Mouse (Mus musculus): ENCODE measurements around the gene Hba-a2. TPM values are rescaled to one million over a fixed set of nuclear protein-coding genes. Genes with fewer than 3 reads are reported as not detected.

Gene Hba-a2
- total and polyA plus RNA-seq, 3 experiments, result 683 to 4,240 (median 1,500) TPM

- no peak overlapping the region for H3K4me3 ChIP-seq (ENCODE audit: low read depth, low read length)
- peaks cover 29% of the 10 kb centered on the region for H3K27me3 ChIP-seq (ENCODE audit: insufficient read depth, low read length)
- DNase-seq (ENCODE audit: low spot score) (no peak), ATAC-seq (ENCODE audit: extremely low read depth, insufficient number of reproducible peaks, low FRiP score, poor library complexity, severe bottlenecking) (no peak)
- no peaks in the 10 kb centered on the region for H3K36me3 ChIP-seq (replicated peaks)
- TF ChIP-seq TAL1 (conservative IDR thresholded peaks at IDR 0.05; ENCODE audit: low read depth, low read length) (no peak), POLR2AphosphoS5 (IDR thresholded peaks at IDR 0.05; ENCODE audit: insufficient replicate concordance, low read depth, low read length) (no peak), GATA2 (IDR thresholded peaks at IDR 0.05; ENCODE audit: borderline replicate concordance, low read depth, low read length) (no peak), CTCF (IDR thresholded peaks at IDR 0.05; ENCODE audit: low read depth, low read length) (peak; percentile 32; the same call in 1 of the 2 replicates), GATA1 (IDR thresholded peaks at IDR 0.05; ENCODE audit: borderline replicate concordance, low read length) (no peak)
- H3K4me1 ChIP-seq (ENCODE audit: insufficient read depth, low read depth, low read length), result peaks cover 3% of the 10 kb centered on the region; the same call in 1 of the 2 replicates
- H3K9me3 ChIP-seq (replicated peaks), result no peaks in the 10 kb centered on the region
These were observed 46.5 kb downstream of the Hba-a2 start for GRCm38 (mm10) chr11:32342770-32343191.

GRCm38 (mm10) chr11:32343350-32343749, 47.1 kb downstream of the Hba-a2 start:
- no peak for DNase-seq (ENCODE audit: low spot score)

GRCm38 (mm10) chr11:32345504-32346297, 49.4 kb downstream of the Hba-a2 start:
- ATAC-seq (ENCODE audit: extremely low read depth, insufficient number of reproducible peaks, low FRiP score, poor library complexity, severe bottlenecking) (no peak), DNase-seq (ENCODE audit: low spot score) (no peak)
- no peaks in the 10 kb centered on the region for H3K9me3 ChIP-seq (replicated peaks)
- no peak overlapping the region for H3K4me3 ChIP-seq (ENCODE audit: low read depth, low read length)
- H3K36me3 ChIP-seq (replicated peaks), result no peaks in the 10 kb centered on the region
- H3K27me3 ChIP-seq (ENCODE audit: insufficient read depth, low read length), result peaks cover 24% of the 10 kb centered on the region
- peaks cover 4% of the 10 kb centered on the region; the same call in 1 of the 2 replicates for H3K4me1 ChIP-seq (ENCODE audit: insufficient read depth, low read depth, low read length)
- TF ChIP-seq CTCF (IDR thresholded peaks at IDR 0.05; ENCODE audit: low read depth, low read length), result no peak
- no peak for TF ChIP-seq POLR2AphosphoS5 (IDR thresholded peaks at IDR 0.05; ENCODE audit: insufficient replicate concordance, low read depth, low read length)
- no peak for TF ChIP-seq TAL1 (conservative IDR thresholded peaks at IDR 0.05; ENCODE audit: low read depth, low read length)
- no peak for TF ChIP-seq GATA1 (IDR thresholded peaks at IDR 0.05; ENCODE audit: borderline replicate concordance, low read length)
- no peak for TF ChIP-seq GATA2 (IDR thresholded peaks at IDR 0.05; ENCODE audit: borderline replicate concordance, low read depth, low read length)

More at GRCm38 (mm10) chr11:32343350-32343749, 47.1 kb downstream of the Hba-a2 start:
- no peak for TF ChIP-seq POLR2AphosphoS5 (IDR thresholded peaks at IDR 0.05; ENCODE audit: insufficient replicate concordance, low read depth, low read length)
- TF ChIP-seq CTCF (IDR thresholded peaks at IDR 0.05; ENCODE audit: low read depth, low read length), result no peak
- no peak for TF ChIP-seq TAL1 (conservative IDR thresholded peaks at IDR 0.05; ENCODE audit: low read depth, low read length)
- no peak for TF ChIP-seq GATA2 (IDR thresholded peaks at IDR 0.05; ENCODE audit: borderline replicate concordance, low read depth, low read length)
- TF ChIP-seq GATA1 (IDR thresholded peaks at IDR 0.05; ENCODE audit: borderline replicate concordance, low read length), result no peak
- Histone ChIP-seq H3K27me3 (ENCODE audit: insufficient read depth, low read length) (peaks cover 32% of the 10 kb centered on the region), H3K36me3 (replicated peaks) (no peaks in the 10 kb centered on the region), H3K9me3 (replicated peaks) (no peaks in the 10 kb centered on the region), H3K4me3 (ENCODE audit: low read depth, low read length) (no peak overlapping the region), H3K4me1 (ENCODE audit: insufficient read depth, low read depth, low read length) (peaks cover 4% of the 10 kb centered on the region; the same call in 1 of the 2 replicates)
- no peak for ATAC-seq (ENCODE audit: extremely low read depth, insufficient number of reproducible peaks, low FRiP score, poor library complexity, severe bottlenecking)

Other genes with a start within 250 kb of the Hba-a2 start
- gene Il9r, start 96.2 kb upstream of the Hba-a2 start, total RNA-seq (2014; fragmentation: Nextera tagmentation), result 2.3 and 4.6 TPM in 2 replicates
- gene Il9r, start 96.2 kb upstream of the Hba-a2 start, total RNA-seq (2017), result 5.7 and 6.9 TPM in 2 replicates
- gene Il9r, start 96.2 kb upstream of the Hba-a2 start, polyA plus RNA-seq (2012), result 2.6 and 4.0 TPM in 2 replicates
- 9.2 and 20.0 TPM in 2 replicates for gene Snrnp25, start 91.1 kb upstream of the Hba-a2 start, total RNA-seq (2014; fragmentation: Nextera tagmentation)
- gene Snrnp25, start 91.1 kb upstream of the Hba-a2 start, total RNA-seq (2017), result 62.5 and 68.7 TPM in 2 replicates
- 65.6 and 74.4 TPM in 2 replicates for gene Snrnp25, start 91.1 kb upstream of the Hba-a2 start, polyA plus RNA-seq (2012)
- gene Rhbdf1, start 74.2 kb upstream of the Hba-a2 start, total RNA-seq (2014; fragmentation: Nextera tagmentation), result 0.19 and 0.30 TPM in 2 replicates
- gene Rhbdf1, start 74.2 kb upstream of the Hba-a2 start, total RNA-seq (2017), result 0.46 and 2.5 TPM in 2 replicates
- 0.91 and 2.1 TPM in 2 replicates for gene Rhbdf1, start 74.2 kb upstream of the Hba-a2 start, polyA plus RNA-seq (2012)
- 13.7 and 22.0 TPM in 2 replicates for gene Mpg, start 70.0 kb upstream of the Hba-a2 start, total RNA-seq (2014; fragmentation: Nextera tagmentation)
- gene Mpg, start 70.0 kb upstream of the Hba-a2 start, total RNA-seq (2017), result 12.7 and 17.0 TPM in 2 replicates
- 13.4 and 14.2 TPM in 2 replicates for gene Mpg, start 70.0 kb upstream of the Hba-a2 start, polyA plus RNA-seq (2012)
- 90.6 and 121 TPM in 2 replicates for gene Nprl3, start 28.8 kb upstream of the Hba-a2 start, total RNA-seq (2014; fragmentation: Nextera tagmentation)
- gene Nprl3, start 28.8 kb upstream of the Hba-a2 start, total RNA-seq (2017), result 26.3 and 27.0 TPM in 2 replicates
- 106 and 134 TPM in 2 replicates for gene Nprl3, start 28.8 kb upstream of the Hba-a2 start, polyA plus RNA-seq (2012)
- not detected in 2 replicates for gene Hba-x, start 20.1 kb upstream of the Hba-a2 start, total RNA-seq (2014; fragmentation: Nextera tagmentation)
- not detected in 2 replicates for gene Hba-x, start 20.1 kb upstream of the Hba-a2 start, total RNA-seq (2017)
- 0.09 TPM in 1 of 2 replicates, not detected in the other for gene Hba-x, start 20.1 kb upstream of the Hba-a2 start, polyA plus RNA-seq (2012)
- gene Hba-a1, start 13.0 kb upstream of the Hba-a2 start, total RNA-seq (2014; fragmentation: Nextera tagmentation), result 230 and 2,260 TPM in 2 replicates
- 242 and 325 TPM in 2 replicates for gene Hba-a1, start 13.0 kb upstream of the Hba-a2 start, total RNA-seq (2017)
- gene Hba-a1, start 13.0 kb upstream of the Hba-a2 start, polyA plus RNA-seq (2012), result 3,927 and 4,410 TPM in 2 replicates
- 9.1 and 11.6 TPM in 2 replicates for gene Hbq1b, start 9.5 kb upstream of the Hba-a2 start, total RNA-seq (2014; fragmentation: Nextera tagmentation)
- 0.41 and 0.87 TPM in 2 replicates for gene Hbq1b, start 9.5 kb upstream of the Hba-a2 start, total RNA-seq (2017)
- 0.70 and 0.87 TPM in 2 replicates for gene Hbq1b, start 9.5 kb upstream of the Hba-a2 start, polyA plus RNA-seq (2012)
- gene Hbq1a, start 3.6 kb downstream of the Hba-a2 start, total RNA-seq (2014; fragmentation: Nextera tagmentation), result not detected in 2 replicates
- gene Hbq1a, start 3.6 kb downstream of the Hba-a2 start, total RNA-seq (2017), result not detected in 2 replicates
- not detected in 2 replicates for gene Hbq1a, start 3.6 kb downstream of the Hba-a2 start, polyA plus RNA-seq (2012)
- not detected in 2 replicates for gene Sh3pxd2b, start 51.3 kb downstream of the Hba-a2 start, total RNA-seq (2014; fragmentation: Nextera tagmentation)
- gene Sh3pxd2b, start 51.3 kb downstream of the Hba-a2 start, total RNA-seq (2017), result 0.12 and 0.16 TPM in 2 replicates
- not detected in 2 replicates for gene Sh3pxd2b, start 51.3 kb downstream of the Hba-a2 start, polyA plus RNA-seq (2012)
- gene Ubtd2, start 158.9 kb downstream of the Hba-a2 start, total RNA-seq (2014; fragmentation: Nextera tagmentation), result not detected in 2 replicates
- gene Ubtd2, start 158.9 kb downstream of the Hba-a2 start, total RNA-seq (2017), result 0.11 and 0.46 TPM in 2 replicates
- gene Ubtd2, start 158.9 kb downstream of the Hba-a2 start, polyA plus RNA-seq (2012), result 0.29 and 0.33 TPM in 2 replicates
- 1.4 and 4.6 TPM in 2 replicates for gene Efcab9, start 235.6 kb downstream of the Hba-a2 start, total RNA-seq (2014; fragmentation: Nextera tagmentation)
- 3.5 and 5.5 TPM in 2 replicates for gene Efcab9, start 235.6 kb downstream of the Hba-a2 start, total RNA-seq (2017)
- 0.12 TPM in 1 of 2 replicates, not detected in the other for gene Efcab9, start 235.6 kb downstream of the Hba-a2 start, polyA plus RNA-seq (2012)
- gene Stk10, start 236.8 kb downstream of the Hba-a2 start, total RNA-seq (2014; fragmentation: Nextera tagmentation), result 31.0 and 31.4 TPM in 2 replicates
- gene Stk10, start 236.8 kb downstream of the Hba-a2 start, total RNA-seq (2017), result 47.5 and 52.1 TPM in 2 replicates
- 30.1 and 36.0 TPM in 2 replicates for gene Stk10, start 236.8 kb downstream of the Hba-a2 start, polyA plus RNA-seq (2012)